Mouse (Mus musculus) thymus, adult 18-20 months (tissue): ENCODE measurements at regions not wholly inside any gene's neighbourhood (a gene's known extent, or its start where the extent isn't known, plus 50 kb on each side); places are given as distances from the start of the nearest gene placed in this dataset.
"Not testable (repeated sequence)": the region's sequence is repeated elsewhere in the genome, so short reads cannot be mapped to it uniquely, and the experiment has no call there.

Experiments
- DNase-seq, 2 experiments: peaks; one replicate each; pipeline ENCODE4 v3.0.0; 2022; ENCODE audit warnings: mixed read lengths in 2 of 2

DNA sequence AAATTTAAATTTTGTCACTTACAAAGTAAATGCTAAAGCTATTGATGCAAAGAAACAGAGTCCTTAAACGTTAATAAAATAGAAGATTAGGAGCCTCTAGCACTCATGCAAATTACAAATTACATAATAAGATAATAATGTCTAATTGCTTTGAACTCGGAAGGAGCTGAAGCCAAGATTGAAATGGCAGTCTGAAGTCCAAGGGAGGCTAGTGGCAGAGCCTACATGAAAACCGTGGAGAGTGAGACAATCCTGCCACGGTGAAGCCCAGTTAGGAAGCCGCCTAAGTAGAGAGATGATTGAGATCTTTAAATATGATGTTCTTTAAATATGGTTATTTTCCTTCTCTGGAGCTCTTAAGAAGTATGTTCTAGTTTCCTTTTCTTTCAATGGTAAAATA, 260.0 kb downstream of the Nfkbiz start:
- DNase-seq: no peak

DNA sequence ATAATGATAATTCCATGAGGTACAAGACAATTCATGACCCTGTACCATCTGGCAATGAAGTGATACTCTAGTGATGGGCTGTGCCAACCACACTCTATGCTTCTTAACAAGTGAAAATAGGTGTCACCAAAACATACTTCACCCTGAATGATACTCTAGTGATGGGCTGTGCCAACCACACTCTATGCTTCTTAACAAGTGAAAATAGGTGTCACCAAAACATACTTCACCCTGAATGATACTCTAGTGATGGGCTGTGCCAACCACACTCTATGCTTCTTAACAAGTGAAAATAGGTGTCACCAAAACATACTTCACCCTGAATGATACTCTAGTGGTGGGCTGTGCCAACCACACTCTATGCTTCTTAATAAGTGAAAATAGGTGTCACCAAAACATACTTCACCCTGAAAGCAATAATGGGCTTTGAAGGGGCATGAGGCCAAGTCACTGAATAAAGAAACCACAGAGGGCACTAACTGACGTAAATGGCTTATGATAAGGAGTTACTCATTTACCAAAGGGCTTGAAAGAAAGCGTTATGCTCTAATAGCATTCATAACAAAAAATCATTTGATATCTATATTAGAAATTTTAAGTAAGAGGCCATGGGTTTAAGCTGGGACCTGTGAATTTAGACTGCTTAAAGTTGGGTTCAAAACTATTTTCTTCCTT, 263.0 kb downstream of the Nfkbiz start:
- not testable (repeated sequence) for DNase-seq

DNA sequence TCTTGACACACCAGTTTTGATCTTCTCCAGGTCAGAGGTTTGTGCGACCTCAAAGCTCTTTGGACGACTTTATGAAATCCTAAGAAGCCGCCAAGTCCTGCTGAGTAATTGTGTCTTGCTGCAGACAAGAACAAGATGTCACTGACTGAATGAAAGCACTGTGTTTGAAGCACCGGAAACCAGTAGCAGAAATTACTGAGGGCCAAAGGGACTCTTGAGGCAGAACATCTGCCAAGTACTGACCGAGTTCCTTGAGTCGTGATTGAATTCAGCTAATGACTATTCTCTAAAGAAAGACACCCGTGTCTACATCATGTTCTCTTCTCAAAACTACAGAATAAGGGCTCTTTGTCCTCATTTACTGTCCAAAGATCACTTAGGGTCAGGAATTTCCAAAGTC, 267.6 kb downstream of the Nfkbiz start:
- DNase-seq: no peak

DNA sequence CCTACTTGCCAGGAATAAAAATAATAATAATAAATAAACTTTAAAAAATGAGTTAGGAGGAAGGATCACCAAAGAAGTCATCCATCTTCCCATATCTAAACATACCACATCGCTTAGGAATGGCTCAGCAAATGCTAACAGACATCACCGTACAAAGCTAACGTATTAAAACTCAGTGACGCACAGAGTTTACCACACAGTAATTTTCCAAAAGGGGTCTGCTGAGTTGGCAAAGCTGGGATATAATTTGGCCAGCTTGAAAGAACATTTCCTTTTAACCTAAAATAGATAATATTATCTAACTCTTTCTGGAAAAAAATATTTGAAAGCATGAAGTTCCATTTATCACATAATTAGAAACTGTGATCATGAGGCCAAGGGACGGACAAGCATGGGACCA, 268.6 kb downstream of the Nfkbiz start:
- DNase-seq: no peak

DNA sequence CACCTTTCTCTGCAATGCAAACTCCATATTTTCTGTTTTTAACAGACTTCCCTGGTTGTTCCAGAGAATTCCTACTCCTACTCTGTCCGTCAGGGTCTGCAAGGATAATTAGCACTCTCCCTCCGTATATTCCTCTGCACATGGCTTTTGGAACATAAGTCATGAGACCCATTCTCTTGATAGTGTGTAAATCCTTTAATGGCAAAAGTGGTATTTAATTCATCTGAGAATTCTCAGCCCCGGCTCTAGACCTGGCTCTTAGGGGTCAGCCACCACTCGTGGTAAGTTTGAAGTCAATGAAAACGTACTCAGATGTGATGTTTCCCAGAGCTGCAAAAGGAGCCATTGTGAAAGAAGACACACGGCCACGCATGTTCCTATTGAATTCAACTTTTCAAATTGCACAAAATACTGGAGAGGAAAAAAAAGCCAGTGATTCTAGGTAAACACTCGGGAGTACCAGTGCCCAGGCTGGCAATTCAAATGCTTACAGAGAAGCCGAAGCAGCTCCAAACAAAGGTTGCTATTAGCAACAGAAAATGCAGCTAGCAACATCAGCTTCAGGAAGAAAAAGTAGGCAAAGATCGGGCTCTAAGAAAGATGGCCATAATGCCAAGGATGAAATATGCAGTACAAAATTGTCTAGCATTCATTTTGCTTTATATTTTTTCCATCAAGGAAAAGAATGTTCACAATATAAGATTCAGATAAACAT, 258.2 kb upstream of the Zpld1 start:
- no peak for DNase-seq

DNA sequence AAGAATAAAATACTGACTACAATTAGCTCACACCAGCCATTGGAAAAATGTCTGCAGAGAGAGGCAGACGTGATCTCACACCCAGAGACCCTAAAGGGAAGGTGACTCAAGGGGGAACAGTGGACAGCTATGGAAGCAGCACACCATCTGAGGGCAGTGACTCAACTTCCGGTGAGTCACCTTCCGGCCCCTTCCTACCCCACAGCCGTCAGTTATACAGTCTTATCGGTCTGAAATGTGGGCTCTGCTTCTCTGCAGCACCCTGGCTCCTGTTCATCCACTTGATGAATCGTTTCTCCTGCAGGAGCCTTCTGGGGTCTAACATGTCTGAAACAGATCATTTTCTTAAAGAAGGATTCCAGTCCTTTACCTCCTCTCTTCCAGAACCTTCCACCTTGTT, 257.4 kb upstream of the Zpld1 start:
- DNase-seq: no peak

DNA sequence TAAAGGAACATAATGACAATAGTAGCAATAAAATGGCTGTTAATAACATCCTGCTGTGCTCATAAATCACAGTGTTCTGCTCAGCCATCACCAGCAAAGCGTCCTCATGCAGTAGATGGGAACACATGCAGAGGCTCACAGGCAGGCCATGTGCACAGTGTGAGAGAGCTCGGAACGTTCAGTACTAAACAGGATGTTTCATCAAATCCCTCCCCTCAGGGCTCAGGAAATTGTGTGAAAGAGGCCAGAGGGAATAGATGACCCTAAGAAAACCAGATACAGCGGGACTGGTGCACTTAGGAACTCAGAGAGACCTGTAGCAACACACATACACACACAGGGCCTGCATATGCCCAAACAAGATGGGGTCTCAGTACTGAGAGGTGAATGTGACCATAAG, 256.1 kb upstream of the Zpld1 start:
- no peak for DNase-seq

DNA sequence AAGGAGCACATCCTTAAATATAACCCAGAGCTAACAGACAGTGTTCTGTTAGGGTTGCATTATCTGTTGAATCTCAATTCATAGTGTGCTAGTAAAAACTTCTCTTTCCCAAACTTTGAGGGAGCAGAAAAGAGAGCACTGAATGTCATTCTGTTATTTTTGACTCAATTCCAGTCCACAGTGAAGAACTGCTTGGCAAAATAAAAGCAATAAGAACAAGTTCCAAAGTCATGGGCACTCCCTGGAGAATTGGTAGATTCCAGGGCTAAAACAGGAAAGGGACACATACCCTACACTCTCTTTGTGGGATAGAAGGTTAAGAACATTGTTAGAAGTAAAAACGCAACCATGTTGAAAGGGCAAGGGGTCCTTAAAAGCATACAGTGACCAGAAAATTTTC, 253.6 kb upstream of the Zpld1 start:
- DNase-seq: no peak

DNA sequence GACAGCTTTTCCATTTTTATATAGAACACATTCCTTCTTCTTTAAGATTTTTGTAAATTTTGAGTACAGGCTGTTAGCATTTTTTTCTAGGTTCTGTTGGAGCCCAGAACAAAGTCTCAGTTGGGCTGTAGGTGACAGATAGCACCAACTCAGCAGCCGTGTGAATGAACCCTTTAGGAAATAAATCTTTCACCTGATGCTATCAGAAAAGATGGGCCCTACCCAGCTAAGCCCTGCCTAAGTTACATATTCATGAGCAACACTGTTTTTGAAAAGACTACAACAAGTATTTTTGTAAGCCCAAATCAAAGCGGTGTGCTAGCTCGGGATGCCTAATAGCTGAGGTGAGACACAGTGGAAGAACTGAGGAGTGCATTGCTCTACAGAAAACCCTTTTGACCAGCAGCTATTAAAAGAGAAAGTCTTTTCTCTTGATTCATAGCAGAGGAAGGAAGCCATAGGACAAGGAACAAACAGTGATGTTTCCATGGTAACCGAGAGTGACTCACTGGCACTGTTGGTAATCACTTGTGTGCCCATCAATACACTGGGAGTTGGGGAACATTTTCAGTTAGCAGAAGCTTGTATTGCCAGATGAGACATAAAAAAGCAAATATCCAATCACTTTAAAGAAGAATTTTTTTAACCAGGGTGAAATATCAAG, 253.0 kb upstream of the Zpld1 start:
- DNase-seq: no peak

DNA sequence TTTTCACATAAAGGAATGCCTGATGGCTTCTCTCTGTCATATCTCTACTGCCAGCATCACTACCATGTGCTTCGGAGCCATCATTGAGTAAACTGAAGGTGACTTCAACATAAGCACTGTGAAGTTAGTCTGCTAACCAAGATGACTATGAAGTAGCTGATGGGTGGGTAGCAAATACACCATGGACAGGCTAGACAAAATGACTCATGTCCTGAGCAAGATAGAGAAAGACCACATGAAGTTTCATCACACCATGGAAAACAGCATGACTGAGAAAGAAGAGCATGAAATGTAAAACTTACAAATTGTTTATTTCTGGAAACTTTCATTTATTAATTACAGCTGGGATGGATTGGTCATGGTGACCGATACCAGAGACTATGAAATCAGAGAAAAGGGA, 249.3 kb upstream of the Zpld1 start:
- DNase-seq: no peak

DNA sequence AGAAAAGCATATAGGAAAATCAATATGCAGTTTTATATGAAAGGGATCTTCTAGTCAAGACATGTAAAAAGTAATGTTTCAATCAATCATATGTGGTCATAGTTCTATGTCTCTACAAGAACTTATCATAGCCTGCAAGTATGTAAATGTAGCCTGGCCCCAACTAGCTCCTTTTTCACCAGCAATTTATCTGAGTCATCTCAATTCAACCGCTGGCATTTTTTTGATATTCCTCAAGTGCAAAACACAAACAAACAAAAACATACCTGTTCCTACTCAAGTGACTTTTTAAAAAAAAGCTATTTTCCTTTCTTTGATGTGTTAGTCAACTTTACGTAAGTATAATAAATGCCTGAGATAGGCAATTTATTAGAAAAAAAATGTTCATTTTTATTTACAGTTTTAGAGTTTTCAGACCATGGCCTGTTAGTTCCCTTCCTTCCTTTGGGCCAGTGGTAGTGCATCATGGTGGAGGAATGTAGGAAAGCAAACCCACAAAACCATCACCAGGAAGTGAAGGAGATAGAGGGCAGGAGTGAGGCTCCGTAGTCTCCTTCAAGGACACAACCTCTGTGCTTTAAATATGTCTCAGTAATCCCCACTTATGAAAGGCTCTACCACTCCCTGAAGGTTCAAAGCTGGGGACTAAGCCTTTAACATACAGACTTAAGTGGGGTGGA, 242.7 kb upstream of the Zpld1 start:
- no peak for DNase-seq

DNA sequence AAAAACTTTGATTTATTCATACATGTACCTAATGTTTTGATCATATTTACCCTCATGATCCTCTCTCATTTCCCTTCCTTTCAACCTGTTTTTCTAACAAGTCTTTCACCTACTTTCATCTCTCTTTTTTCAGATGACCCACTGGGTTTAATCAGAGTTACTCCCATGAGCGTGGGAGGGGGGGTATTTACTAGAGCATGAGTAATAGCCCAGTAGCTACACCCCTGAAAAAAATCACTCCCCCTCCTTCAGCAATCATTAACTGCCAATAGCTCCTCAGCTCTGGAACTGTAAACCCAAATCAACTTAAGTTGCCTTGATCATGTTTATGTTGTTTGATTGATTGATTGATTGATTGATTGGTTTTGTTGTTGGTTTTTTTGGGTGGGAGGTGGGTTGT, 241.4 kb upstream of the Zpld1 start:
- DNase-seq: no peak

DNA sequence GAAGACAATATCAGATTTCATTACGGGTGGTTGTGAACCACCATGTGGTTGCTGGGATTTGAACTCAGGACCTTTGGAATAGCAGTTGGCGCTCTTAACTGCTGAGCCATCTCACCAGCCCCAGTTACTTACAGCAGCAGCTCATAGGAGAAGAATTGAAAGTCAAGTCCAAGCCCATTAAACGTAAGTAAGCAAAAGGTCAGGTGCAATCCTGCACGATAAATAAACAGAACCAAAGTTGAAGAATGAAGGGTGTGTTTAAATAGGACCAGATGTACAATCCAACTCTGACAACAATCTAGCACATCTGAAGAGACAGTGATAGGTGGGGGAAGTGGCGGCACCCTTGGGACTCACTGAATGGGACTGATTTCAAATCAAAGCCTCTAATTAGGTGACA, 239.8 kb upstream of the Zpld1 start:
- DNase-seq: no peak

DNA sequence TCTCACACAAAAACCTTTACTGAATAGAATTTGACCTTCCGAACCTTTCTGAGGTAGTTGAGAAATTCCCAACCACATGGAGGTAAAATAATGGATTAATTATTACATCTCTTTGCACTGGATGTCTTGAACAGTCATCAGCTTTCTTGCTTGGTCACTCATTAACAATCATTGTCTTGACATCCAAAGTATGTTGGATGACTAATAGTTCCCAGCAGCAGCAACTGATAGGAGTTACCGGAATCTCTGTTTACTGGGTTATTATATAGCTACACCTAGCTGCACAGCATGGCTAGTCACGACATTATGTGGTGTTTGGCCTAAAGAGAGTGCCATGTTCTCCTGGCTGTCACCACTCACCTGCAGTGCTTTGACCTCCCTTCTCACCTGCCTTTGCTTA, 234.9 kb upstream of the Zpld1 start:
- DNase-seq: no peak

DNA sequence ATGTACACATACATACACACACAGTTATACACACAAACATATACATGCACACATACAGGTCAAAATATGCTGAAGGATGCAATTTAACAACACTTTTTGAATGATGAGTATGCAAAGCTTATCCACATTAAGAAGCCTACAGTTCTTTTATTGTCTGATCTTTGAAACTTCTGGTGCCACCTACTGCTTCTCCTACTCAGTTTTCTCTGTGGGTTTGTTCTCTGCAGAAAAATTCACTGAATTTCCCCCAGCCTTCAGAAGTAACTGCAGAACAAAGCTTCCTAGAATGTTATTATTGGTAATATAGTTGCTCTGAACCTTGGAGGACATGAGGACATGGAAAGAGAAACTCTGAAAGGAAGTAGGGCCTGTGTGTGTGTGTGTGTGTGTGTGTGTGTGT, 233.1 kb upstream of the Zpld1 start:
- no peak for DNase-seq

DNA sequence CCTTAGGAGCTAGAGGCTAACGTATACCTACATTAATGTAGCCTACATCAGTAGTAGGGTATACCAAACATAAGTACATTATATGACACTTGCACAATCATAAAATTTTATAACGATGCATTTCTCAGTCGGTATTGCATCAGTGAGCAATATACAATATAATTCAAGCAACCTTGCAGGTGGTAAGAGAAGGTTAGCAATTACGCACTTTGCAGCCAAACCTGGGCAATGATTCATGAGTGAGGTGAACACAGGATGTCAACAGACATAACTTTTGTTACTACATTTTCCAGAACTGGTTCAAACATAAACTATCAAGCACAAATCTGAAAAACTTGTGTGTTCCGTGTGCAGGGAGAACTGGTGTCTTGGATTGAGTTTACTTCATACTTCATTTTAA, 229.9 kb upstream of the Zpld1 start:
- no peak for DNase-seq

DNA sequence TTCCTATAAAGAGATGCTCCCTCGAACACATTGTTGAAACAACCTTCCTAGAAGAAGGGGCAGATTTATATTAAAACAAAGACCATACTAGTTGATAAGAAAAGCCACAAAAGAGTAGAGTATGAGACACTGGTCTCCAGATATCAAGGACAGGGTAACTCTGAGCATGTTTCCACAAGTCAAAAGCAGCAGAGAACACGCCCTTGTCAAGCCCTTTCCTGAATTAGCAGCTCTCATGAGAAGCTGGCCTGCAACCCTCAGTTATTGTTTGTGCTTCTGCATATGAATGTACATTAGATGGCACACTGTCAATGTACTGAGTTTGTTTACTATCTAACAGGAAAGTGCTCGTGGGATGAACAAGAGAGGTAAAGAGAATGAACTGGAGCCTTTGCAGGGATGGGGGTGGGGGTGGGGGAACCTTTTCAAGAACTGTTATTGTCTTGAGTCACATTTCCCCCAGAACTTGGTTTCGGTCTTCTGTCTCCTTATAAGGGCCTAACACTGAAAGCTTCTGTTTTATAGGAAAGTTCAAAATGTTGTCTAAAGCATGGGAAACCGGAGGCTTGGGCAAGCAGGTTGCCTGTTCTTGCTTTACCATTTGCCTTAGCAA, 228.6 kb upstream of the Zpld1 start:
- no peak for DNase-seq

DNA sequence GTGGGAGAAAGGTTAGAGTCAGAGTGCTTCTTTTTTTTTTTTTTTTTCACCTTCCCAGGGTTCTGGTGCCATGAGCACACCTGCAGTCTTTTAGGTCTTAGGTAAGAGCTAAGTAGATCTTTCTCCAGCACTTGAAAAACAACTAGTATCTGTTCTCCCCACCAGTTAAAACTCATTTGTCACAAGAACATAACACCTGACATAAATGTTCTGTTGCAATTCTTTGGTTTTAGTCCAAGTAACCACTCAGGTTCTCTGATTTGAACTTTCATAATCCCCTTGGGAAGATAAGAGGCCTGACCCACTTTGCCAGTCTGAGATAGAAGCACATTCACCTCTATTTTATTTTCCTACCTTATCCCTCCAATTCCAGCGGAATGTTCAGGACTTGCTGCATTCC, 225.5 kb upstream of the Zpld1 start:
- DNase-seq: no peak

DNA sequence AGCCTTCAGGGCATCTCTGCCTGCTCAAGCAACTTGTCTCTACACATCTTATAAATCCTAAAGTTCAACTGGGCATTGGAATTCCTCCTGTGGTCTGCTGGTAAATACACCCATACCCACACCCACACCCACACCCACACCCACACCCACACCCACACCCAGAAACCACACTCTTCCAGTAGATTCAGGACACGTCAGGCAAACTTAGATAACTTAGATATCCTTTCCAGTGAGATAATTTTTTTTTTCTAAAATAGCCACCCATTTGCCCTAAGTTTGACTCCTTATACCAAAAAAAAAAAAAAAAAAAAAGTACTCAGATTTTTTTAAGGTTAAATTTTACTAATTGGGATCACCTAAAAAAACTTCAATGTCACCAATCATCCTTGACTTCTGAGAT, 224.5 kb upstream of the Zpld1 start:
- no peak for DNase-seq

DNA sequence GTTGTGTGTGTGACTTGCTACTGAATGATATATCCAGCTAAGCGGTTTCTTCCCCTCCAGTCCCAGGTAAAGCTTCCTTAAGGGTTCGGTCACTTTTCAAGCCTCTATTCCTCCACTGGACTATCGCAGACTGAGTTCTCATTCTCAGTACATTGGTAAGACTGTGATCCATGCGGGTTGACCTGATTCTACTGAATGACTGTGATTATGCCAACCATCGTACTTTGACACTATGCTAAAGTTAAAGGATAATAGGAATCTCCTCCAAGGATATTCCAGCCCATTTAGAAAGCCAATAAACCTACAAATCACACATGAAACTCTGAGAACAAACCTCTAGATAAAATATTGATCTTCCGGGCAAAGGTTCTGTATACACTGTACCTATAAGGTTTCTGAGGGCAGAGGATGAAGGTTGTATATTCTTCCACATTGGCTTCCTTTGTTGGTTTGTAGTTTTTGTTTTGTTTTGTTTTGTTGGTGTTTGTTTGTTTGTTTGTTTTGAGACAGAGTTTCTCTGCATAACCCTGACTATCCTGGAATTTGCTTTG, 223.7 kb upstream of the Zpld1 start:
- DNase-seq: no peak

DNA sequence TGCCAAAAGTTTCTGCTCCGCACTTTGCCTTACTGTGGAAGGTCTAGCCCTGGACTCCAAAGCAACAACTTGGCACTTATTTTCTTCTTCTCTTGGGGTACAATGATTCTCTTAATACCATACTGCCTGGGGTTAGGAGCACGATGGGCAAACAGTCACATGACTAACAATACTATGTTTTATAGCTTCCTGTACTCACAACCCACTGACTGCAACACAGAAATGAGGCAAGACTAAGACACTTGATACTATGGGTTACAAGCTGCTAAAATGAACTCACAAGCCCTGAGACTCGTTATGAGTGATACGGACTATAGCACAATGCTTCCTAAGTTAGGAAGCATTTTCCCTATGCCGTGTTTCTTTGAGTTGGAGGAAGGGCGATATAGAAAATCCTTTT, 222.3 kb upstream of the Zpld1 start:
- DNase-seq: no peak

DNA sequence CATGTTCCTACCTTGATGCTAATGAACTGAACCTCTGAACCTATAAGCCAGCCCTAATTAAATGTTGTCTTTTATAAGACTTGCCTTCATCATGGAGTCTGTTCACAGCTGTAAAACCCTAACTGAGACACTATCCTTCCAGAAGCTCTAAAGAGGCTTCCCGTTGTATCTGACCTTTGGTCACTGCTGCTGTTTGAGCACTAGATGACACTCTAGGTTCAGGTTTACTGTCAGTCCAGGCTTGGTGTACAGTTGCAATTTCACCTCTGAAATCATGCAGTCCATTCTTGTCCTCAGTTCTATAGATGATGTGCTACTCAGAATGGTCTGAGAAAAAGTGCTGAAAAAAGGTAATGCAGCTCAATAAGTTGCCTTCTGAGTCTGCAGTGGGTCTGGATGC, 221.9 kb upstream of the Zpld1 start:
- DNase-seq: no peak

DNA sequence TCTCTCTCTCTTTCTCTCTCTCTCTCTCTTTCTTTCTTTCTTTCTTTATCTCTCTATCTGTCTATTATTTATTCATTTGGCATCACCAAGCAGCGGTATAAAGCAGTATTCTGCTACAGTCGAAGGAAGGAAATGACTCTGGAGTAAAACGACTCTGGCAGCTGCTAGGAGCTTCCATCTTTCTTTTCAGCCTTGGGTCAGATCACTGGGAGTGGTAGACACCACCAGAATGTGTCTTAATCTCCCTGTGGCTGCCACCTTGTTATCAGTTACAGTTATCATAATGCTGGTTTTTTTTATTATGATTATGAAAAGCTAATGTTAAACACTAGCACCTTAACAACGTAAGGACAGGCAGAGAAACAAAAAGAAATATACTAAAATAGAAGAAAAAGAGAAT, 219.2 kb upstream of the Zpld1 start:
- no peak for DNase-seq
